Mouse (Mus musculus): ENCODE results near the gene Ninj1. TPM values are rescaled to one million over a fixed set of nuclear protein-coding genes. Genes with fewer than 3 reads are reported as not detected.

Gene Ninj1
- 199 and 210 TPM in 2 replicates for polyA plus RNA-seq (2012; rRNA removed)

GRCm38 (mm10) chr13:49187288-49188218 lies at the start of gene Ninj1:
Ninj1 (plus strand) TSS chr13:49187485.

DNA sequence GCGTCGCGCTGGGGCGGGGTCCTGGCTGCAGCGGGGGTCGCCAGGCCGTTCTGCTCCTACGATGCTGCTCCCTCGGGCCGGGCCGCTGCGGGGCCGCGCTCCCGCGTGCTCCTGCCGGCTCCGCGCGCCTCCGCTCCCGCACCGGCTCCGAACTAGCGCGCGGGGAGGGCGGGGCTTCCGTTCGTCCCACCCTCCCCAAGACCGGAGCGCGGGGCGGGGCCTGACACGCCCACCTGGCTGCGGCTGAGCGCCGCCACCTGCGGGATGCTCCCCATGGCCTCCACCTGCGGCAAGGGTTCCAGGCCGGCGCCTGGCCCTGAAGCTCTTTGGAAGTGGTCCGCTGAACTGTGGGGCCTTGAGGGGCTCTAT lies 39.4 kb upstream of the Ninj1 start, which contains the start of gene Wnk2:
TSS of gene Wnk2 (minus strand) at position 157 of the 369 bp plus-strand sequence.

DNA sequence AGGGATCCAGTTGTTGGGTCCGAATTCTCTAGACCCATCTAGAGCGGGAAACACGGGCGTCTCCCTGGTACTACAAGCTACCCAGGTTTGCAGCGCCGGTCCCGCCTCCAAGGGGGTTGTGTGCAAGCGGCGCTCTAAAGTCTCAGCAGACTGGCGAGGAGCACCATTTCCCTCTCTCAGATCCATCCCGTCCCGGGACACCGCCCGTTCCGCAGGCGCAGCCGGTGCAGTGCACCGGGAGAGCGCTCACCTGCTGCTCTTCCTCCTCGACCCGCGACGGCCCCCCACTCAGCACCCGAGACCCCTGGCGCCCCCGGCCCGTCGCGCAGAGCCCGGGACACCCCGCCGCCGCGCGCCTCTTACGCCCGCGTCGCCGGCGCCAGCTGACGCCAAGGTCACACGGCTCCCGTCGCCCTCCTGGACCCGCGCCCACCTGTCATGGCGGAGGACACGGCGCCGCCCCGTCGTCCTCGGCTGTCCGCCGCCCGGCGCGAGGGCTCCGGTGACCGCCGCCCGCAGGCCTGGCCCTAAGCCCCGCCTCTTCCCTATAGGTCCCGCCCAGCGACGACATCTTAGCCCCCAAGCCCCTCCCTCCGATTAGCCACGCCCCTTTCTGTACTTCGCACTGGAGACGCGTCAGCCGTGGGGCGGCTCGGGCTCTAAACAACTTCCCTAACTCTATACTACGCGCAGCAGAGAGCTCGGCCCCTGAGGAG lies 28.4 kb downstream of the Ninj1 start, which contains the start of gene Card19:
TSS of gene Card19 (minus strand) at position 534 of the 716 bp plus-strand sequence.

Other genes with a start within 250 kb of the Ninj1 start
- 112 and 120 TPM in 2 replicates for gene Fam120a, start 219.5 kb upstream of the Ninj1 start, polyA plus RNA-seq (2012; rRNA removed)
- gene Wnk2, start 39.5 kb upstream of the Ninj1 start, polyA plus RNA-seq (2012; rRNA removed): 13.9 and 15.1 TPM in 2 replicates
- 163 and 237 TPM in 2 replicates for gene Card19, start 28.6 kb downstream of the Ninj1 start, polyA plus RNA-seq (2012; rRNA removed)
- 160 and 182 TPM in 2 replicates for gene Susd3, start 61.2 kb downstream of the Ninj1 start, polyA plus RNA-seq (2012; rRNA removed)
- 5.6 and 7.9 TPM in 2 replicates for gene Fgd3, start 132.8 kb downstream of the Ninj1 start, polyA plus RNA-seq (2012; rRNA removed)
- gene Bicd2, start 154.1 kb downstream of the Ninj1 start, polyA plus RNA-seq (2012; rRNA removed): 39.9 and 43.6 TPM in 2 replicates
- gene Ippk, start 233.8 kb downstream of the Ninj1 start, polyA plus RNA-seq (2012; rRNA removed): 7.1 and 8.3 TPM in 2 replicates

Data from ovary, adult 2 months (tissue).